Mouse (Mus musculus): Measurements from ENCODE around the gene Svs3a. TPM values are rescaled to one million over a fixed set of nuclear protein-coding genes. Genes with fewer than 3 reads are reported as not detected.
"Not testable (repeated sequence)": the region's sequence is repeated elsewhere in the genome, so short reads cannot be mapped to it uniquely, and the experiment has no call there.

The Svs3a gene
- polyA plus RNA-seq (2016; fragmentation: Nextera tagmentation; extraction: Ambion mirVana): not detected in 2 replicates

- H3K4me3 ChIP-seq (replicated peaks); H3K9me3 ChIP-seq; H3K9ac ChIP-seq; H3K36me3 ChIP-seq (replicated peaks); H3K27me3 ChIP-seq; H3K27ac ChIP-seq; H3K4me2 ChIP-seq; ATAC-seq (ENCODE audit: low FRiP score); H3K4me1 ChIP-seq: not testable (repeated sequence)
- WGBS: 84% methylated on average over 1 of the region's 1 CpGs
Observed at GRCm38 (mm10) chr2:164288968-164289367, at the start of gene Svs3a. Gene Svs3a (plus strand): TSS chr2:164289268.

- not testable (repeated sequence) for H3K27me3 ChIP-seq; H3K9ac ChIP-seq; H3K4me3 ChIP-seq (replicated peaks); ATAC-seq (ENCODE audit: low FRiP score); H3K9me3 ChIP-seq; H3K4me1 ChIP-seq; H3K4me2 ChIP-seq; H3K36me3 ChIP-seq (replicated peaks); H3K27ac ChIP-seq
- WGBS: 94% methylated on average over 1 of the region's 1 CpGs
Observed at GRCm38 (mm10) chr2:164256540-164256939, 32.5 kb upstream of the Svs3a start, which contains the start of gene Svs3b. Gene Svs3b (minus strand): TSS chr2:164256640.

GRCm38 (mm10) chr2:164278359-164278758, 10.7 kb upstream of the Svs3a start, which contains the start of gene Svs4:
Gene Svs4 (minus strand): TSS chr2:164278459.
- WGBS: 93% methylated on average over 4 of the region's 4 CpGs
- Histone ChIP-seq H3K9ac (no peak within 1 kb of the TSS), H3K36me3 (replicated peaks) (no peaks in the 10 kb centered on the region), H3K4me2 (no peak within 1 kb of the TSS), H3K4me3 (replicated peaks) (no peak within 1 kb of the TSS), H3K4me1 (no peaks in the 10 kb centered on the region), H3K27me3 (no peaks in the 10 kb centered on the region), H3K27ac (no peak within 1 kb of the TSS), H3K9me3 (no peaks in the 10 kb centered on the region)
- no peak for ATAC-seq (ENCODE audit: low FRiP score)

- WGBS: 94% methylated on average over 5 of the region's 5 CpGs
- H3K27me3 ChIP-seq: no peaks in the 10 kb centered on the region
- no peaks in the 10 kb centered on the region for H3K4me1 ChIP-seq
- H3K9me3 ChIP-seq: no peaks in the 10 kb centered on the region
- no peaks in the 10 kb centered on the region for H3K36me3 ChIP-seq (replicated peaks)
- no peak overlapping the region for H3K27ac ChIP-seq
- ATAC-seq (ENCODE audit: low FRiP score): no peak
- H3K4me3 ChIP-seq (replicated peaks): no peak overlapping the region
- no peak overlapping the region for H3K9ac ChIP-seq
- H3K4me2 ChIP-seq: no peak overlapping the region
Observed at GRCm38 (mm10) chr2:164312599-164312998, 23.5 kb downstream of the Svs3a start.

- not testable (repeated sequence) for ATAC-seq (ENCODE audit: low FRiP score); H3K9me3 ChIP-seq
Observed at GRCm38 (mm10) chr2:164315460-164315859, 26.4 kb downstream of the Svs3a start.

GRCm38 (mm10) chr2:164316451-164316850, 27.4 kb downstream of the Svs3a start, which contains the start of gene Svs6:
Gene Svs6 (plus strand): TSS chr2:164316751.
- not testable (repeated sequence) for H3K4me2 ChIP-seq; H3K36me3 ChIP-seq (replicated peaks); ATAC-seq (ENCODE audit: low FRiP score); H3K9me3 ChIP-seq; H3K4me3 ChIP-seq (replicated peaks); H3K4me1 ChIP-seq; H3K27me3 ChIP-seq; H3K9ac ChIP-seq; H3K27ac ChIP-seq
- WGBS: 82% methylated on average over 1 of the region's 1 CpGs

More at GRCm38 (mm10) chr2:164315460-164315859, 26.4 kb downstream of the Svs3a start:
- H3K9ac ChIP-seq; H3K4me1 ChIP-seq; H3K4me3 ChIP-seq (replicated peaks); H3K4me2 ChIP-seq; H3K27ac ChIP-seq; H3K27me3 ChIP-seq; H3K36me3 ChIP-seq (replicated peaks): not testable (repeated sequence)

- H3K27ac ChIP-seq: no peak overlapping the region
- H3K36me3 ChIP-seq (replicated peaks): no peaks in the 10 kb centered on the region
- H3K4me3 ChIP-seq (replicated peaks): no peak overlapping the region
- ATAC-seq (ENCODE audit: low FRiP score): no peak
- WGBS: 92% methylated on average over 6 of the region's 6 CpGs
- H3K4me2 ChIP-seq: no peak overlapping the region
- no peaks in the 10 kb centered on the region for H3K9me3 ChIP-seq
- no peak overlapping the region for H3K9ac ChIP-seq
- H3K4me1 ChIP-seq: no peaks in the 10 kb centered on the region
- H3K27me3 ChIP-seq: no peaks in the 10 kb centered on the region
Observed at GRCm38 (mm10) chr2:164320983-164321382, 31.9 kb downstream of the Svs3a start.

- not testable (repeated sequence) for H3K4me3 ChIP-seq (replicated peaks); H3K9ac ChIP-seq; H3K4me2 ChIP-seq; ATAC-seq (ENCODE audit: low FRiP score); H3K4me1 ChIP-seq; H3K36me3 ChIP-seq (replicated peaks); H3K27ac ChIP-seq; H3K9me3 ChIP-seq; H3K27me3 ChIP-seq
- 80% methylated on average over 3 of the region's 3 CpGs for WGBS
Observed at GRCm38 (mm10) chr2:164332440-164332839, 43.4 kb downstream of the Svs3a start, which contains the start of gene Svs5. Gene Svs5 (plus strand): TSS chr2:164332740.

Other genes with a start within 250 kb of the Svs3a start
- 37.3 and 42.8 TPM in 2 replicates for gene Stk4, start 218.9 kb upstream of the Svs3a start, polyA plus RNA-seq (2016; fragmentation: Nextera tagmentation; extraction: Ambion mirVana)
- 50.2 TPM in 2 replicates for gene Tomm34, start 218.1 kb upstream of the Svs3a start, polyA plus RNA-seq (2016; fragmentation: Nextera tagmentation; extraction: Ambion mirVana)
- gene Kcns1, start 118.2 kb upstream of the Svs3a start, polyA plus RNA-seq (2016; fragmentation: Nextera tagmentation; extraction: Ambion mirVana): 0.12 and 0.18 TPM in 2 replicates
- gene Wfdc5, start 106.5 kb upstream of the Svs3a start, polyA plus RNA-seq (2016; fragmentation: Nextera tagmentation; extraction: Ambion mirVana): not detected in 2 replicates
- gene Wfdc12, start 98.7 kb upstream of the Svs3a start, polyA plus RNA-seq (2016; fragmentation: Nextera tagmentation; extraction: Ambion mirVana): not detected in 2 replicates
- not detected in 2 replicates for gene Wfdc15a, start 89.1 kb upstream of the Svs3a start, polyA plus RNA-seq (2016; fragmentation: Nextera tagmentation; extraction: Ambion mirVana)
- not detected in 2 replicates for gene Wfdc15b, start 67.6 kb upstream of the Svs3a start, polyA plus RNA-seq (2016; fragmentation: Nextera tagmentation; extraction: Ambion mirVana)
- not detected in 2 replicates for gene Svs2, start 50.8 kb upstream of the Svs3a start, polyA plus RNA-seq (2016; fragmentation: Nextera tagmentation; extraction: Ambion mirVana)
- gene Svs3b, start 32.6 kb upstream of the Svs3a start, polyA plus RNA-seq (2016; fragmentation: Nextera tagmentation; extraction: Ambion mirVana): not detected in 2 replicates
- gene Svs4, start 10.8 kb upstream of the Svs3a start, polyA plus RNA-seq (2016; fragmentation: Nextera tagmentation; extraction: Ambion mirVana): not detected in 2 replicates
- not detected in 2 replicates for gene Svs6, start 27.5 kb downstream of the Svs3a start, polyA plus RNA-seq (2016; fragmentation: Nextera tagmentation; extraction: Ambion mirVana)
- not detected in 2 replicates for gene Svs5, start 43.5 kb downstream of the Svs3a start, polyA plus RNA-seq (2016; fragmentation: Nextera tagmentation; extraction: Ambion mirVana)
- 0.41 TPM in 1 of 2 replicates, not detected in the other for gene Slpi, start 99.8 kb downstream of the Svs3a start, polyA plus RNA-seq (2016; fragmentation: Nextera tagmentation; extraction: Ambion mirVana)
- gene Rbpjl, start 113.9 kb downstream of the Svs3a start, polyA plus RNA-seq (2016; fragmentation: Nextera tagmentation; extraction: Ambion mirVana): 0.08 and 0.09 TPM in 2 replicates
- gene Matn4, start 115.9 kb downstream of the Svs3a start, polyA plus RNA-seq (2016; fragmentation: Nextera tagmentation; extraction: Ambion mirVana): 3.3 and 4.0 TPM in 2 replicates
- 12.1 and 12.6 TPM in 2 replicates for gene Sdc4, start 154.6 kb downstream of the Svs3a start, polyA plus RNA-seq (2016; fragmentation: Nextera tagmentation; extraction: Ambion mirVana)
- 60.5 and 67.4 TPM in 2 replicates for gene Sys1, start 167.7 kb downstream of the Svs3a start, polyA plus RNA-seq (2016; fragmentation: Nextera tagmentation; extraction: Ambion mirVana)
- gene Gm20458, start 171.7 kb downstream of the Svs3a start, polyA plus RNA-seq (2016; fragmentation: Nextera tagmentation; extraction: Ambion mirVana): 4.7 and 6.2 TPM in 2 replicates
- gene Trp53tg5, start 184.5 kb downstream of the Svs3a start, polyA plus RNA-seq (2016; fragmentation: Nextera tagmentation; extraction: Ambion mirVana): not detected in 2 replicates
- gene Dbndd2, start 196.8 kb downstream of the Svs3a start, polyA plus RNA-seq (2016; fragmentation: Nextera tagmentation; extraction: Ambion mirVana): 4.6 and 4.7 TPM in 2 replicates
- gene Pigt, start 208.3 kb downstream of the Svs3a start, polyA plus RNA-seq (2016; fragmentation: Nextera tagmentation; extraction: Ambion mirVana): 43.3 and 45.2 TPM in 2 replicates